Mouse (Mus musculus): Measurements from ENCODE around the gene Myt1l. TPM values are rescaled to one million over a fixed set of nuclear protein-coding genes. Genes with fewer than 3 reads are reported as not detected.

Myt1l gene
- polyA plus RNA-seq, 1 experiment from 2014 or later, result 66.5 TPM

DNA sequence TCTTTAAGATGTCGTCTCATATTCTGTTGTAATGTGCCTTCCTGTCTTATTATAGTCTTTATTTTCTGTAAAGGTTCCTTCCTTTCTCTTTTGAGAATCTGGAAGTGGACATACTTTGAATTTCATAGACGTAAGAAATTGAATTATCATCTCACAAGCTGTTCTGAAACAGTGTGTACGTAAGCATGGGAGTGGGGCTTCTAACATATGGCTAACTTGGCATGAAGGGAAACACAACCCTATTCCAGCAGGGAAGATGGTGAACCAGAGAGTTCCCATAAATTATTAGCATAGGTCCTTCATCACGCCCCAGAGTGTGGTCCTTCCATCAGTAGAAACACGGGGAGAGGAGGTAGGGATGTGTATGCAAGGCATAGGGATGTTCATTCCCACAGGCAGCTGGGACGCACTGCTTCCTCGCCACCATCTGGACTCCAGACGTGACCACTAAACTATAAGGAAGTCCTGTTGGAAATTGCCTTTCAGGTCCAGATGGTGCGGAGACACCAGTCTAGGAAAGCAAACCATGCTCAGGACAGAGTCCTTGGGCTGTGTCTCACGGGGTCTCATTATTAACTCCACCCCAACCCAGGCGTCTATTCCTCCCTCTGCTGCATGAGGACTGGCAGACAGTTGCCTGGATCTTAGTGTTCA is 111.5 kb downstream of the Myt1l start:
- Histone ChIP-seq H3K9me3 (no peaks in the 10 kb centered on the region), H3K4me2 (replicated peaks) (no peak overlapping the region), H3K9ac (no peak overlapping the region), H3K4me3 (no peak overlapping the region), H3K36me3 (no peaks in the 10 kb centered on the region), H3K27ac (no peak overlapping the region), H3K4me1 (peaks cover 13% of the 10 kb centered on the region; the same call in 1 of the 2 replicates), H3K27me3 (replicated peaks) (no peaks in the 10 kb centered on the region)
- 53% methylated on average over 11 of the region's 11 CpGs for WGBS
- ATAC-seq (ENCODE audit: low FRiP score, low read depth), result peak; percentile 43; the same call in 1 of the 2 replicates

DNA sequence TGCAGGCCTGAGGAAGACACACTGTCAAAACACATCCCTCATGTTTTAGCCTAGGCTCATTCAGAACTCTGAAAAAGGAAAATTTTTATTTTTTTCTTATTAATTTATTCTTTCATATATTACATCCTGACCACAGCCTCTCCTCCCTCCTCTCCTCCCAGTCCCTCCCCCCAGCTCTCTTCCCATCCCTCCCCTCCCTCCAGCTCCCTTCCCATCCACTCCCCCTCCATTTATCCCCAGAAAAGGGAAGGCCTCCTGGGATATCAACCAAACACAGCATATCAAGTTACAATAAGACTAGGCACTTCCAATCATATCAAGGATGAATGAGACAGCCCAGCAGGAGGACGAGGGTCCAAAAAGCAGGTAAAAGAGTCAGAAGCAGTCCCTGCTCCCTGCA is 112.0 kb downstream of the Myt1l start:
- H3K9me3 ChIP-seq, result no peaks in the 10 kb centered on the region
- H3K4me1 ChIP-seq, result peaks cover 17% of the 10 kb centered on the region; the same call in 1 of the 2 replicates
- H3K4me3 ChIP-seq, result no peak overlapping the region
- ATAC-seq (ENCODE audit: low FRiP score, low read depth), result no peak
- no peak overlapping the region for H3K9ac ChIP-seq
- no peaks in the 10 kb centered on the region for H3K36me3 ChIP-seq
- 56% methylated on average over 1 of the region's 1 CpGs for WGBS
- no peaks in the 10 kb centered on the region for H3K27me3 ChIP-seq (replicated peaks)
- no peak overlapping the region for H3K27ac ChIP-seq
- no peak overlapping the region for H3K4me2 ChIP-seq (replicated peaks)

DNA sequence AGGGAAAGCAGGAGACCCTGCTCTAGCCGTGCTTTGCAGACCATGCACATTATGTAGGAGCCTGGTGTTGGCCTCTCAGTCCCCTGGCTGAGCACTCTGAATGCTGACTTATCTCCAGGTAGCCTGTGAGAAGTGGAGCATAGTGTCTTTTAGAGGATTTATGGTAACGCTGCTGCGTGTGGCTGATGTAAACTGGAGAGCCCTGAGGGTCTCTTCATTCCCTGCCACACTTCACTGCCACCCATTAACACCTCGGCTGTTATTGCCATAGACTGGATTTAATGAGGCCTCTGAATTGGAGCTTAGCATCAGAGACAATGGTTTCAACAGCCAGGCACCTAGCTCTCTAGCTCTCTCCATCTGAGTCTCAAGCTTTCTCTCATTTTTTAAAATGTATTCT is 114.7 kb downstream of the Myt1l start:
- no peak overlapping the region for H3K4me3 ChIP-seq
- H3K27me3 ChIP-seq (replicated peaks), result no peaks in the 10 kb centered on the region
- 5% methylated on average over 4 of the region's 4 CpGs for WGBS
- H3K27ac ChIP-seq, result 0 out of 2 replicates have a peak overlapping the region, but pooled peaks have one; percentile 28
- H3K9me3 ChIP-seq, result no peaks in the 10 kb centered on the region
- no peak overlapping the region for H3K9ac ChIP-seq
- no peaks in the 10 kb centered on the region; the same call in 1 of the 2 replicates for H3K36me3 ChIP-seq
- H3K4me2 ChIP-seq (replicated peaks), result no peak overlapping the region
- peak; percentile 81 for ATAC-seq (ENCODE audit: low FRiP score, low read depth)
- peaks cover 17% of the 10 kb centered on the region; the same call in 1 of the 2 replicates for H3K4me1 ChIP-seq

DNA sequence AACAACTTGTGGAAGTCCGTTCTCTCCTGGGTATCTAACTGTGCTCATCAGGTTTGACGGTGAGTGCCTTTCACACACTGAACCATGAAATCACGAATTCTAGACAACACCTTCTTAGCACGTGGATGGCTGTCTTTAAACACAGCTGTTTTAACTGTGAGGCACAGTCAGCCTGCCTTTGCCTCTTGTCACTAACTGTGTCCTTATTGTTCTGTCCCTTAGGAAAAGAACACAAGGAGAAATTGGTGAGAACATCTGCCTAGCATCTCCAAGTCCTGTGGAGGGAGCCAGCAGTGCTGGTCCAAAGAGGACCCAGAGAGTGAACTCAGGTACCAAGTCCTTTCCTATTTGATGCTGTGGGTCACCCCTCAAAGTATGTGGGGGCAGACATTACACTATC is 115.9 kb downstream of the Myt1l start:
- Histone ChIP-seq H3K27me3 (replicated peaks) (no peaks in the 10 kb centered on the region), H3K4me1 (peaks cover 23% of the 10 kb centered on the region; the same call in 1 of the 2 replicates), H3K9me3 (no peaks in the 10 kb centered on the region), H3K9ac (no peak overlapping the region), H3K4me3 (no peak overlapping the region), H3K36me3 (no peaks in the 10 kb centered on the region; the same call in 1 of the 2 replicates), H3K4me2 (replicated peaks) (no peak overlapping the region), H3K27ac (no peak overlapping the region)
- 77% methylated on average over 4 of the region's 4 CpGs for WGBS
- ATAC-seq (ENCODE audit: low FRiP score, low read depth), result no peak

DNA sequence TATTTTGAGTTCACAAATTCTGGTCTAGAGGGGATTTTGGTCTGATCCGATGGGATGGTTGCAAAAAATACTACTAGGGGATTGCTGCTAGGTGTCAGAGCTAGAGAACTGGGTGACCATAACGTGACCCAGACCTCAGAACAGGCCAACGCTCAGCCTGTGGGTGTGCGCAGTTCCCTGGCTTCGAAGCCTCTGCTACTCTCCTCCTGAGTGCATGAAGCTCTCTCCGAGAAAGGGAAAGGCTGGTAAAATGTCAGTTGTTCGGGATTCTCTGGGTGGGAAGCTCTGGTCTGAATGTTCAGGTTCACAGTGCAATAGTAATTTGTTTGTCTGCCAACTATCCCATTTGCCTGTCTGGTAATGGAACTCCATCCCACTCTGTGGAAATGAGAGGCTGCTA is 116.5 kb downstream of the Myt1l start:
- Histone ChIP-seq H3K4me3 (no peak overlapping the region), H3K4me2 (replicated peaks) (no peak overlapping the region), H3K9me3 (no peaks in the 10 kb centered on the region), H3K27me3 (replicated peaks) (no peaks in the 10 kb centered on the region), H3K9ac (no peak overlapping the region), H3K36me3 (no peaks in the 10 kb centered on the region; the same call in 1 of the 2 replicates), H3K4me1 (peaks cover 27% of the 10 kb centered on the region), H3K27ac (no peak overlapping the region)
- WGBS, result 78% methylated on average over 7 of the region's 7 CpGs
- ATAC-seq (ENCODE audit: low FRiP score, low read depth), result no peak

DNA sequence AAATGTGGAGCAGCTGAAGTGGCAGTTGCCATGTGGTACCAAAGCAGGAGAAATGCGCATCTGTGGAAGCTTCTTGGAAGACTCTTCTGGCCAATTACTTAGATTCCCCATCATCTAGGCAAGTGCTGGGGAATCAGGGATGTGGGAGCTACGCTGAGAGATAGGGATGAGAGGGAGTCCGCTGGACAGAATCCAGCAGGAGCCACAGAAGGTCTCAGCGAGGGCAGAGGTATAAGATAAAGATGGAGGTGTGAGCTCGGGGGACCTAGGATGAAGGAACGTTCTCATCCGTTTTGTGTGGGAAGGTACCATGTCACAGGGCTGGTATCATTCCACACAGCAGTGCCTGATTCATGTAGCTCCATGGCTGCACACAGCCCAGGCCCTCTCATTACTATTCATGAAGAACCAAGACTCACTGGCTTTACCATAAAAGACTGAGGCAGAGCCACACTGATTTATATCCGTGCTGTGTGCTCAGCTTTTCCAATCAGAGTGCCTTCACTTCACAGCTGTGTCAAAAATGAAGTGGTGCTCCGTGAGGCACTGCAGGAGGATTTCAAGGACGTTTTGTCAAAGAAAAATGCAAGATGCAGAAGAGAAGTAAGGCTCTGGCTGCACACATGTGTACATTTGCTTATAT is 121.4 kb downstream of the Myt1l start:
- H3K4me3 ChIP-seq, result no peak overlapping the region

DNA sequence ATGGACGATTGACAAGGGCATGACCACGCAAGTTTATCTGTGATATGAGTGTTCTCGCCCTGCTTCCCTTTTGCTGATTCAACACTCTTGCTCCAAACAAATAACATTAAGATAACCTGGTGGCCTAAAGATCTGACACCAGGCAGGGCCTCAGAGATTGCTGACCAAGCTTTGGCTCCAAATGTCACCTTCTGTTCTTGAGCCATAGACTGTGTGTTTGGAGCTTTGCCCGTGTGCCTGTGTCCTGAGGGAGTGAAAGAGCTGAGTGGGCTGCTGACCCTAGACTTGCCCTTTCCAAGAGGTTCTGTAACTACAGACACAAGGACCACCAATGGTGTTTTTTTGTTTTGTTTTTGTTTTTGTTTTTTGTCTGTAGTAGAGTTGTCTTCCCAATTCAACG is 124.3 kb downstream of the Myt1l start:
- no peak overlapping the region for H3K4me2 ChIP-seq (replicated peaks)
- H3K27ac ChIP-seq, result no peak overlapping the region
- H3K4me3 ChIP-seq, result no peak overlapping the region
- WGBS, result 89% methylated on average over 5 of the region's 5 CpGs
- H3K9me3 ChIP-seq, result no peaks in the 10 kb centered on the region
- H3K4me1 ChIP-seq, result peaks cover 37% of the 10 kb centered on the region
- no peaks in the 10 kb centered on the region for H3K36me3 ChIP-seq
- no peak overlapping the region for H3K9ac ChIP-seq
- H3K27me3 ChIP-seq (replicated peaks), result no peaks in the 10 kb centered on the region
- ATAC-seq (ENCODE audit: low FRiP score, low read depth), result no peak

More for the DNA sequence above, 121.4 kb downstream of the Myt1l start:
- no peaks in the 10 kb centered on the region for H3K27me3 ChIP-seq (replicated peaks)
- 0 out of 2 replicates have a peak overlapping the region, but pooled peaks have one; percentile 22 for H3K4me2 ChIP-seq (replicated peaks)
- WGBS, result 48% methylated on average over 10 of the region's 10 CpGs
- peak overlapping the region; percentile 65 for H3K27ac ChIP-seq
- no peaks in the 10 kb centered on the region; the same call in 1 of the 2 replicates for H3K36me3 ChIP-seq
- H3K9me3 ChIP-seq, result no peaks in the 10 kb centered on the region
- H3K9ac ChIP-seq, result no peak overlapping the region
- ATAC-seq (ENCODE audit: low FRiP score, low read depth), result peak; percentile 93
- H3K4me1 ChIP-seq, result peaks cover 27% of the 10 kb centered on the region

DNA sequence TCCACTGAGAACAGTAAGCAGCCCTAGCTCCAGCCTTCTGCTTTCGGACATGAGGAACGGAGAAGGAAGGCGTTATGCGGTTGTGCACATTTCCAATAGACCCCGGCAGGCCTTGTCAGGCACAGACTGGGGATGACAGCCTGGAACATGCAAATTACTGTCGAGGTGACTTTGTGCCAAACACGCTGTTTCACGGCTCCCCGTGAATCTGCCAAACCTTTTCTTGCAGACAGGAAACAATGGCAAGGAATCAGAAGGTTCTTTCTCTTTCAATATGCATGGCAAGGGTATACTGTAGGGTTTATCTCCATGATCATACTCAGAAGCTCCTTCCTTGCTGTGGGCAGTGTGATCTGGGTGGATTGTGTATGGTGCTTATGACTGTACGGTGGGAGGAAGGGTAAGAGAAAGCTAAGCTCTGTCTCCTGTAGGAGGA is 127.0 kb downstream of the Myt1l start:
- Histone ChIP-seq H3K27ac (peak overlapping the region; percentile 38), H3K4me3 (no peak overlapping the region), H3K4me2 (replicated peaks) (no peak overlapping the region), H3K4me1 (peaks cover 26% of the 10 kb centered on the region), H3K9ac (no peak overlapping the region), H3K9me3 (no peaks in the 10 kb centered on the region), H3K27me3 (replicated peaks) (no peaks in the 10 kb centered on the region), H3K36me3 (no peaks in the 10 kb centered on the region)
- no peak for ATAC-seq (ENCODE audit: low FRiP score, low read depth)
- WGBS, result 63% methylated on average over 10 of the region's 10 CpGs

DNA sequence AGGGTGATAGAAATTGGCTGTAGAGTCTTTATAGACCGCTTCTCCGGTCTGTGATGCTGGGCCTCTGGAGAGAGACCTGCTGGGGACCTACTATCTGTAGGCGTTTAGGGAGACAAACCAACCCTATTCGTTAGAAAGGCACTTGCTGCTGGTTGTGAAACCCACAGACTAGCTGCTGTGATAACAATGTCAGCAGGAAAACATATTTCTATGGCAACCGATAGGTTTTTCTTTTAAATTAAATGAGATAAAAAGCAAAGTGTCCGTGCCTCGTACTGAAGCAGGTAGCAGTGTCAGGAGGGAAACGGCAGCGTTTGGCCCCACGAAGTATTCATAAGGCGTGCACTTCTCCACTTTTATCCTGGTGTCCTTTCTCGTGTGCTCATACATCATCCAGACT is 127.5 kb downstream of the Myt1l start:
- Histone ChIP-seq H3K27ac (peak overlapping the region; percentile 38; the same call in 1 of the 2 replicates), H3K27me3 (replicated peaks) (no peaks in the 10 kb centered on the region), H3K36me3 (no peaks in the 10 kb centered on the region), H3K4me1 (peaks cover 24% of the 10 kb centered on the region), H3K9ac (no peak overlapping the region), H3K4me2 (replicated peaks) (no peak overlapping the region), H3K9me3 (no peaks in the 10 kb centered on the region), H3K4me3 (no peak overlapping the region)
- 85% methylated on average over 12 of the region's 12 CpGs for WGBS
- no peak for ATAC-seq (ENCODE audit: low FRiP score, low read depth)

DNA sequence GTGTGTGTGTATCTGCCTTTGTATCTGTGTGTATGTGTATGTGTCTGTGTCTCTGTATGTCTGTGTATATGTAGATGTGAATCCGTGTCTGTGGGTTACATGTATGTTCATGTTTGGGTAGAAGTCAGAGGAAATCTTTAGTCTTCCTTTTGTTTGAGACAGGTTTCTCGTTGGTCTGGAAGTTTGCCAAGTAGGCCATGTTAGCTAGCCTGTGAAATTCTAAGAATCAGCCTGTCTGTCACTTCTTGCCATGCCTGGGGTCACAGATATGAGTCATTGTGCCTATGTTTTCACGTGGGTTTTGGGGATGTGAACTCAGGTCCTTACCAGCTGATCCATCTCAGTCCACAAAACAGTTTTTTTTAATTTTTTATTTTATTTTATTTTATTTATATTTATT is 128.9 kb downstream of the Myt1l start:
- Histone ChIP-seq H3K27me3 (replicated peaks) (no peaks in the 10 kb centered on the region), H3K4me3 (no peak overlapping the region), H3K4me2 (replicated peaks) (no peak overlapping the region), H3K9ac (no peak overlapping the region), H3K36me3 (no peaks in the 10 kb centered on the region), H3K4me1 (peaks cover 24% of the 10 kb centered on the region), H3K27ac (no peak overlapping the region), H3K9me3 (no peaks in the 10 kb centered on the region)
- 77% methylated on average over 3 of the region's 3 CpGs for WGBS
- ATAC-seq (ENCODE audit: low FRiP score, low read depth), result no peak

DNA sequence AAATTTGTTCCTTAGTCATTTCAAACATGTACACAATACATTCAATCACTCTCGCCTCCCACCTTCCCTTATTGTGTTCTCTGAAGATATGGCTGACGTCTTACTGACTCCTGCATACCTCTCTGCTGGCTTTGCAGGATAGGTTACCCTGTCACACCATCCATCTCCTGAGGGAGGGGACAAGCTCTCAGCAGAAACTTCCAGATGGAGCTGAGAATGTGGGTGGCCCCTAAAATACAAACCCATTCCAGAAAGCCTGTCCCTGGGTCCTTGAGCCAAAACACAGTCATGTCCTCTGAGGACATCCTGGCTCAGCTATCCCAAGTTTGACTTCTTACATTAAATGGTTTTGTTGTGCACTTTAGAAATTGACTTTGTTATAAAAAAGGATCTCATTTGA is 129.7 kb downstream of the Myt1l start:
- WGBS, result 86% methylated on average over 2 of the region's 2 CpGs
- Histone ChIP-seq H3K27me3 (replicated peaks) (no peaks in the 10 kb centered on the region), H3K9ac (no peak overlapping the region), H3K9me3 (no peaks in the 10 kb centered on the region), H3K27ac (no peak overlapping the region), H3K4me2 (replicated peaks) (no peak overlapping the region), H3K4me1 (peaks cover 26% of the 10 kb centered on the region), H3K4me3 (no peak overlapping the region), H3K36me3 (no peaks in the 10 kb centered on the region)
- no peak for ATAC-seq (ENCODE audit: low FRiP score, low read depth)

DNA sequence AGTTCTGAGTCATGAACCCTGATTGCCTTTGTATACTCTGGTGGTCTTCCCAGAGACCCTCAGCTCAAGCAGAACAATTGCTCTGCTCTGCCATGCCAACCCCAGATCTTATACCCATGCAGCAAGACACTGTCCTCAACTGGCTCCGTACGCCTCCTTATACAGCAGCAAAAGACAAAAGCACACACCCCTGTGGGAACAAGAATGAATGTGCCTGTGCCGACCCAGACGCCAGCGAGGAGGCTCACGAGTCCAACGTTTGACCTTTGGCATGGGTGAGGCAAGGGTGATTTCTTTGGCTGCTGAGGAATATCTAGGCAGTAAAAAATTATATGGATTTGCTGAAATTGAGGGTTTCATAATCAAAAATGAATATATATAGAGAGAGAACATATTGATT is 143.8 kb downstream of the Myt1l start:
- H3K9ac ChIP-seq, result no peak overlapping the region
- H3K27ac ChIP-seq, result no peak overlapping the region
- H3K4me3 ChIP-seq, result no peak overlapping the region
- H3K27me3 ChIP-seq (replicated peaks), result no peaks in the 10 kb centered on the region
- H3K4me2 ChIP-seq (replicated peaks), result no peak overlapping the region
- WGBS, result 89% methylated on average over 7 of the region's 7 CpGs
- no peaks in the 10 kb centered on the region for H3K36me3 ChIP-seq
- no peak for ATAC-seq (ENCODE audit: low FRiP score, low read depth)
- no peaks in the 10 kb centered on the region for H3K4me1 ChIP-seq
- no peaks in the 10 kb centered on the region for H3K9me3 ChIP-seq
